Mouse (Mus musculus) hematopoietic stem cell, adult 5-6 weeks (primary cell): Measurements from ENCODE around the gene Rsph14. TPM values are rescaled to one million over a fixed set of nuclear protein-coding genes. Genes with fewer than 3 reads are reported as not detected.
"Not testable (repeated sequence)": the region's sequence is repeated elsewhere in the genome, so short reads cannot be mapped to it uniquely, and the experiment has no call there.

Source experiments
- ATAC-seq, 2 experiments: fragments of 125-278 bp in 1 of 2; replicated peaks in 1 of 2; 2 replicates each; pipeline ENCODE4 v1.8.0; 2016 to 2017; ENCODE audit warnings: inconsistent platforms in 2 of 2, mild to moderate bottlenecking in 2 of 2, moderate number of reproducible peaks in 2 of 2, low read depth in 1 of 2, moderate TSS enrichment in 1 of 2; ENCODE audit not compliant: low FRiP score in 2 of 2, poor library complexity in 2 of 2, severe bottlenecking in 2 of 2, insufficient read depth in 1 of 2, low TSS enrichment in 1 of 2
- total RNA-seq: library from RNA; stranded (forward); fragments of 172-1452, 232-1000 nt; gene quantifications from 2 replicates; pipeline ENCODE4 v1.2.3, GENCODE M21; 2017

Gene Rsph14
- total RNA-seq, 1 experiment from 2014 or later = not detected

DNA sequence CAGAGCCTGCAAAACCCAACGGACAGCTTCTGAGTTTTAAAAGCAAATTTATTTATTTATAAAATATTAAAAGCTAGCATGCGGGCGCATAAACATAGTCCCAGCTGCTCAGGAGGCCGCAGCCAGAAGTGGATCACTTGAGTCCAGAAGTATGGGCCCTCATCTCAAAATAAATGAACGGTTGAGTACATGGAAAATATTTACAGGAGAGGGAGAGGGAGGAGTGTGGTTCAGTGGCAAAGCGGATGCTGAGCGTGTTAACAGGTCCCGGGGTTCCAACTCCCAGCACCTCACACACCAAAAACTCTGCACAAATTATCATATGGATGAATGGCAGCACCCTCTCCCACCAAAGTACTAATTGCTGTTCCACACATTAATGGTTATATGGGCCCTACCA lies 25.9 kb upstream of the Rsph14 start:
- no peak for ATAC-seq

DNA sequence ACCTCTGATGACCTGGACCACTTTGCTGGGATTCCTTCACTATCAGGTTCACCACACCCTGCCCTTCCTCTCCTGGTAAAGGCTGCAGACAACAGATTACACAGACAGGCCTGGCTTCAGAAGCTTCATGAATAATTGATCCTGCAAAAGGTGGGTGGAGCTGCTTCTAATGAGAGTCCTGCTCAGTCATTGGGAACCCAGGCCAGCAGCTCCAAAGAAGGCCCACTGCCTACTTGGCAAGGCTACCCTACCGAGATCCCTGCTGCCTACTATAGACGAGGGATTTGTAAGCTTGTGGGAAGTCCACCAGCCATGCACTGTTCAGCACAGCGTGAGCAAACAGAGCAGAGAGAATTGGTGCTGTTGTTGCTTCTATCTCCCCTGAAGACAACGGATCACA lies 23.9 kb upstream of the Rsph14 start:
- ATAC-seq = no peak

DNA sequence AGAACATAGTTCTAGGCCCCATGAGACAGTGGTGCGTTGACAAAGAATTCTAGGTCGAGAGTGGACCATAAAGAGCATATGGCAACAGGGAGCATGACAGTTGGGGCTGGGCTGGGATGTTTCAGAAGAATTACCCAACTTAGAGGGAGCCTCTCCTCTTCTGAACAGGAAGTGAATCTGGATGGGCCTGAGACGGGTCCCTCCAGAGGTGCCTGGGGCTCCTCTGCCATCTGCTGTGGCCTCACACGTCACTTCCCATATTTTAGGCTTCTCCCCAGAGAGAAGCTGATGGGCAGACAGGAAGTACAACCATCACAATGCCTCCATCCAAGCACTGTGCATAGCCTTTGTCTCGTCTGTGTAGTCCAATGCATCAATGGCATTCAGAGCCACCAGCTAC lies 23.3 kb upstream of the Rsph14 start:
- ATAC-seq = peak; percentile 55 to 56

DNA sequence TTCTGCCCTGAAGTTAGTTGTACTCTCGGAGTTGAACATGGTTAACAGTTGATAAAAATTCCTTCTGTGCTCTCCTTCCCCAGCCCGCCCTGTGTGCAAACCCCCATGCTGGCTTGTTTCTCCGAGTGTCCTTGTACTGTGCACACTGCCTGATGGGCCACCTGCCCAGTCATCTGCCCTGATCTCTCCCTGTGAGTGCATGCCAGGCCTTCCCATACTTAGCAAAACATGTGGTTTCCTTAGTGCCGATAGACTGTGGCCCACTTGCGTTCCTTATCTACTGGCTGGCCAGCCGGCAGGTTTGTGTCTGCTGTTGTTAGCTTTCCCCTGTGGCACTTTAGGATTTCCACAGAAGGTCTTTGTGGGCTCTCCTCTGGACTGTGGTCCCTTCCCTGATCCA lies 21.7 kb upstream of the Rsph14 start:
- ATAC-seq = peak; percentile 18 to 39; a peak in 2 of 4 replicates

DNA sequence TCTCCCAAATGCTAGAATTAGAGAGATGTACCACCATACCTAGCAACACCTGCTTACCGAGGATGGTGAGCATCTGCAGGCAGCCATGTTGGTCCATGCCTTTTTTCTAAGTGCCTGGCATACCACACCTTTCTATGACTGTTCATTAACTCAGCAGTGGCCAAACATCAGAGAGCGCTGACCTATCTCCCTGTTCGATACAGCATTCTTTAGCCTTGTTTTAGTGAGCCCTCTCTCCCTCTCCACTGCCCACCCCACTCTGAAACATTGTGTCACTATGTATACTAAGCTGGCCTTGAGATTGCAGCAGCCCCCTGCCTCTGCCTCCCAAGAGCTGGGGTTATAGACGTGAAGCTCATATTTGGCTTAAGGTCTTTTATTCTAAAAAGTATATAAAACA lies 21.3 kb upstream of the Rsph14 start:
- ATAC-seq = no peak

DNA sequence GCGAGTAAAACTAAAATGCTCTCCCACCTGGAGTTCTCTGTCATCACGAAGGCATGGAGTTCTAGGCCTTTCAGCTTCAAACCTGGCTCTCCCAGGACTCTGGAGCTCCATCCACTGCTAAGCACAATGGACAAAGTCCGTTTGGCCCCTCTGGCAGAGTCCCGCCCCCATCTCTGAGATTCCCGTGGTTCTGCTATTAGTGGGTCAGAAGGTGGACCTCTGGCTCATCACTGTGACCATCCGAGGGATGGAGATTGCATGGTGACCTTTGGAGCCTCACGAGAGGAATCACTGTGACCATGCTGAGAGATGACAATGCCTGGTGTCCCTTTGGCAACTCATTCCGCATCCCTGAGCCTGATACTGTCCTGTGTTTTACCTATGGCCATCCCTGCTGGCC lies 20.5 kb upstream of the Rsph14 start:
- no peak for ATAC-seq

DNA sequence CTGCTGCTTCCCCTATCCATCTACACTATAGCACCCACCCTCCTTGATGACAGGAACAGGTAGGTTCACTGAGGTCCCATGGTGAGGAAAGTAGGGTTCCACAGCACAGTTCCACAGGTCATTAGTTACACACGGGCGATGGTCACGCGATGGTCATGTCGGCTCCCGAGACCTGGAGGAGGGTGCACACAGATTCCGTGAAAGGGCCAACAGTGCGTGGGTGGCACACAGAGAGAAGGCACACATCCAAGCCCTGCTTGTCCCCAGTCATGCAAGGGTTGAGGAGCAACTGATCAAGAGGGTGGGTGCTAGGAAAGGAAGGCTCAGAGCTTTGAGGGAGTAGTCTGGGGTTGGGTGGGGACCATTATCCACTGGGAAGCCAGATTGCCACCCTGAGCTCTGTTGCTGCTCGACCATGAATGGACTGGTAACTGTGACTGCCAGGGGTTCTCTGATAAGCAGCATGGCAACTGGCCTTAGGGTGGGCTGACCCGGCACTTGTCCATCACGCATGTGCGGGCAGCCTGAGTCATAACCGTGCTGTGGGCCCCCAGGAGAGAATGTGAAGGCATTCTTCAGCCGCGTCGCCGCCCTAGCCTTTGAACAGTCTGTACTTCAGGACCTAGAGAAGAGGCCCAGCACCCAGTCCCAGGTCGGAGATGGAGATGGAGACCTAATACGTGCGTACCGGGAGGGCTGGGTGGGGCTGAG lies 19.1 kb upstream of the Rsph14 start:
- no peak for ATAC-seq

DNA sequence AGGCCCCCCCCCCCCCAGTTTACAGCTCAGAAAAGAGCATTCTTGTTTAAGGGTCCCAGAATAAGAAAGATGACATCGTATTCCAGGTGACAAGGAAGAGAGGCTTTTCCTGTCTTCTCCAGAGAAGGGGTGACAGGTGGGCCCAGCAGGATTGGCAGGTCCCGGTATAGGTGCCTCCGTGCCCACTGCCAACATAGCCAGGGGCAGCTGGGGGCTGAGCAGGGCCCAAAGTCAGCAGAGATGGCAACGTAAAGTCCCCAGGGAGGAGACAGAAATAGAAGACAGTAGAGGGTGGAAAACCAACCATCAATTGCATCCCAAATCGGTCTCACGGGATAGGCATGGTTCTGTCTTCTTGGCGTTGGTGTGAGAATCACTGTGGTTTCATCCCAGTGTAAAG lies 16.3 kb upstream of the Rsph14 start:
- ATAC-seq = no peak

DNA sequence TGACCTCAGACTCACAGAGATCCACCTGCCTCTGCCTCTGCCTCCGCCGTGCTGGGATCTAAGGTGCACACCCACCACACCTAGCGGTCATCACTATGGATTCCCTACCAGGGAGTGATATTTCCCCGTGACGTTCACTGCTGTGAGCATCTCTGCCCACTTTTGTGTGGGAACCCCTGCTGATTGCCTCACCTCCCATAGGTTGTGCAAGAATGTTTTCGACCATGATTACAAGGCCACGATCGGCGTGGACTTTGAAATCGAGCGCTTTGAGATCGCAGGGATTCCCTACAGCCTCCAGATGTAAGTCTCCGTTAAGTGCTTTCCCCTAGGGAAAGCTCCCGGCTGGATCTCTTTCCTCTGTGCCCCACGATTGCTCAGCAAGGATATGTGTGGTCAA lies 13.4 kb upstream of the Rsph14 start:
- no peak for ATAC-seq

DNA sequence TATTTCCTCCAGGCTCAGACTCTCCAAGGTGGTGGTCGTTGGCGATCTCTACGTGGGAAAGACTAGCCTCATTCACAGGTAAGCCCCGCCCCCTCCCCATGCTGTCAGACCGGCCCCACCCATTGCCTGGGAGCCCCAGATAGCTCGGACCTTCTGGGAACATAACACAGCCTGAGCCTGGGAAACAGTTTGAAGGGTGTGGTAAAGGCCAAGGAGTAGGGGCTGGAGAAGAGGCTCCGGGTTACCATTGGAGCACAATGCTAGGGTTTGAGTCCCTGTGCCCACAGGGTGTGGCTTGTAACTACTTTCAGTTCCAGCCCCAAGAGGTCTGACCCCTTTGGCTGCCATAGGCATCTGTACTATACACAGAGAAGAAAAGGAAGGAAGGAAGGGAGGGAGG lies 12.1 kb upstream of the Rsph14 start:
- ATAC-seq = no peak

DNA sequence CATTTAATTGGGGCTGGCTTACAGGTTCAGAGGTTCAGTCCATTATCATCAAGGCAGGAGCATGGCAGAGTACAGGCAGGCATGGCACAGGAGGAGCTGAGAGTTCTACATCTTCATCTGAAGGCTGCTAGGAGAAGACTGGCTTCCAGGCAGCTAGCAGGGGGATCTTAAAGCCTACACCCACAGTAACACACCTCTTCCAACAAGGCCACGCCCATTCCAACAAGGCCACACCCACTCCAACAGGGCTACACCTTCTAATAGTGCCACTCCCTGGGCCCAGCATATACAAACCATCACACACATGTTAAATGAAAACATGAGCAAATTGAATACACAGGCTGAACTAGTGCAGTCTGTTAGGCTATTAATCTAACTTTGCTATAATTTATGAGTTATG lies 9.7 kb upstream of the Rsph14 start:
- ATAC-seq = not testable (repeated sequence)

DNA sequence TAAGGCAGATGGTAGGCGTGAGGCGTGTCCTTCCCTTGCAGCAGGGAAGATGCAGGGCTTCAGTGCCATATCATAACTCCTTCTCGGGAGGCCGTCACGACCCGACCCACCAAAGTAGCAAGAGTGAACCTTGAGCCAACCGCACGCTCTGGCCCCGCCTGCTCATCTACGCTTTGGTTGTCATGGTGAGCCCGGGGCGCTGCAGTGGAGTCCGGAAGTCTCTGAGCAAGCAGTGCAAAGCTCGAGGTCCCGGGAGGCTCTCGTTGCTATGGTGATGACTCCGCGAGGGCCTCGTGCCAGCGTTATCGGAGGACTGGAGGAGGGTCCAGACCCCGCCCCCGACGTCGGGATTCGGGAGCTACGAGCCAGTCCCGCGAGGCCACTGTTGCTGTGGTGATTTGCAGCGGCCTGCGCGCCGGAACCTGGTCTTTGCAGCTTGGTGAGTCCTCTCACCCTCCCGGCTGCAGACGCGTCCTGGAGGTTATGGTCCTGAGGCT lies 4.5 kb upstream of the Rsph14 start, which contains the start of gene Rab36:
Gene Rab36 (plus strand): TSS at position 176 of the 497 bp plus-strand sequence.
- ATAC-seq = peak; percentile 96

DNA sequence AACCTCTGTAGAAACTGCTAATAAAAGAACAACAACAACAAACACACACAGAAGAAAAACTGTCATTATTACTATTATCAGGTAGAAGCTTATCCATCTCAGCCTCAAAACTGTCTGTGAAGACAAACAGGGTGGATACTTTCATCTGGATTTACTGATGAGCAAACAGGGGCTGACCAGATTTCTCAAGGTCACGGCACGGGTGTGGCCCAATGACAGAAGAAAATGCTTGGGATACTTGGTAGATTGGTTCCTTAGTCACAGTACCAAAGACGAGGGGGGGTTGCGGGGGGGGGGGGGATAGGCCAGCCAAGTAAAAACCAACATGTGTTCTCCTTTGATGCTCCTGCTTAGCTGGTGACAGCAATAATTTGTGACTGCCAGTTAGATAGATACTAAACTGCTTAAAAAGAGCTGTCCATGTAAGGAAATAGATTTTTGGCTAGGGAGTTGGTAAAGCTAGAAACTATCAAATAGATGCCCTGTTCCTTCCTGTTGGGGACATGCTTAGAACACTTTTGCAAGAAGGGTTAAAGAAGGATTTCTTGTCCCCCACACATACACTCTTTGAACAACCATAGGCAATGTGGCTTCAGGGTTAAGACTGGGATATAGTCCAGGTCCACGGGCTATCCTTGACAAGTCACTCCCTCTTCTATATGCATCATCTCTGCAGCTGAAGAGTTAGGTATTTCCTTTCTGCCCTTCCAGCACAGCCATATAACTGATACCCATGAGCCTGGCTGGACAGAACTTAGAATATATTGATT lies 856 bp downstream of the Rsph14 start:
- no peak for ATAC-seq

DNA sequence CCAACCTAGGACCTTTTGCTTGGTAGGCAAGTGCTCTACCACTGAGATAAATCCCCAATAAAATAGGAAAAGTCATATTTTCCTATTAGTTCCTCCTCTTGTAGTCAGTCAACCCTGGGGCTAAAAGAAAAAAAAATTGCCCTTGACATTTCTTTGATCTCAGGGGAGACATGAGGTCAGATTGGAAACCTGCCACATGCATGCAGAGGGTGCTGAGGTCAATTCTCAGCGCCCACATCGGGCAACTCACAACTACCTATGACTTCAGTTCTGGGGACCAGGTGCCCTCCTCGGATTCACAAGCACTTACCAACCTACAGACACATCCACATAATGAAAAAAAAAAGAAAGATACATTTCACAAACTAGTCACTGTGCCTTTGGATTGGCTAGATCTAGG lies 2.2 kb downstream of the Rsph14 start:
- ATAC-seq = no peak

DNA sequence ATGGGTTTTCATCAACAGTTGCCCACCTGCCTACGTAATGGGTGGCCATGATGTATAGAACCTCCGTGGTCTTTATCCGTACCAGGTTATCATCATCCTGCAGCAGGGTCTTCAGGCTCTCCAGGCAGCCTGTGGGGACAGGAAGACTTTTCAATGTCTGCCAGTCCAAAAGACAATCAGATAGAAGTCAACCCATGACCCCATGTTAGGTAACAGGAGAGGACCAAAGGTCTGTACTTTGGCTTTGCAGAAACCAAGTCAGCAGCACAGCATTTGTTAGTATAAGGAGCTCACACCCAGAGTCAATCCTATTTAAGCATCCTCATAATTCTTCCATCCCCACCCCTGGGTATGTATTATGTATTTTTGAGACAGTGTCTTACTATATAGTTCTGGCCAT lies 2.7 kb downstream of the Rsph14 start:
- no peak for ATAC-seq

DNA sequence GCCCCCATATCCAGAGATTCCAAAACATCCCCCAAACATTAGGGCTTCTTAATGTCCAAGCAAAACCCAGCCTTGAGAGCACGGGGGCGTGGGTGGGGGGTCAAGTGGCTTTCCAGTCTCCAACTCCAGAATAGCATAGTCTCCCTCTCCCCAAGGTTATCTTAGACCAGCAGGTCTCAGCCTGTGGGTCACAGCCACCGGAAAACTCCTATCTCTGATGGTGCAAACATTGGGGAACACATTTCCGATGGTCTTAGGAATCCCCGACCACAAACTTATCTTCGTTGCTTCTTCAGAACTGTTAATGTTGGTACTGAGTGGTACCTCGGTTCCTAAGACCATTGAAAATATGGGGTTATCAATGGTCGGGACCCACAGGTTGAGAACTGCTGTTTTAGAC lies 3.6 kb downstream of the Rsph14 start:
- ATAC-seq = no peak

DNA sequence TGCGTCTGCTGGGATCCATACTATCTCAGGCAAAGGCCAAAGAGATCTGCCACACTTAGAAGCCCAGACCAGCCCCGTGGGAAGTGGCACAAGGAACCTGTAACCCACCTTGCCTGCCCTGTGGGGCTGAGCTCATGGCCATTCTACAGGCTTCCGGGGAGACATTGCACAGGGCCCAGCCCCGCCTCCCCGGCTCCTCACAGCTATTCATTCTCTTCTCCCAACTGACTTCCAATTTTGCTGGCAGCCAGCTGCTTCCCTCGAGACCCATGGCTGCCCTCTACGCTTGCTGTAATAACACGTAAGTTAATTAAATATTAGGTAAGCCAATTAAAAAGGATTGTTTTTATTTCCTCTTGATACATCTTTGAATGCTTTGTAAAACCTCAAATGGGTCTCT lies 5.9 kb downstream of the Rsph14 start:
- ATAC-seq = no peak

DNA sequence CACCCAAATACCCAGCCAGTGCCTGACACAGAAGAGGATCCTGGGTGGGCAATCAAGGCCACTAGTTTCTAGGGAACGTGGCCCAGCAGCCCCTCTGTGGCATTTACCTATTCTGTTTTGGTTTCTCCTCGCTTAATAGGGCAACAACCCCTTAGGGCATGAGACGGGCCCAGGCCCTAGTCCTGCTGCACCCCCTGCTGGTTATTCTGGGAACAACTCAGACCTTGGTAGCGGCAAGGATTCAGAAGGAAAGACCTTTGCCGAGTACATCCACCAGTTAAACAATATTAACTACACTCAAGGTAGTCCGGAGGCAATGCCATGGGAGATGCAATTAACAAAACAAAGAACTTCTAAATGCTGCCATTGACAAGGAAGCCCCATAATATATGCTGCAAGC lies 11.2 kb downstream of the Rsph14 start:
- peak; percentile 76 to 86 for ATAC-seq

DNA sequence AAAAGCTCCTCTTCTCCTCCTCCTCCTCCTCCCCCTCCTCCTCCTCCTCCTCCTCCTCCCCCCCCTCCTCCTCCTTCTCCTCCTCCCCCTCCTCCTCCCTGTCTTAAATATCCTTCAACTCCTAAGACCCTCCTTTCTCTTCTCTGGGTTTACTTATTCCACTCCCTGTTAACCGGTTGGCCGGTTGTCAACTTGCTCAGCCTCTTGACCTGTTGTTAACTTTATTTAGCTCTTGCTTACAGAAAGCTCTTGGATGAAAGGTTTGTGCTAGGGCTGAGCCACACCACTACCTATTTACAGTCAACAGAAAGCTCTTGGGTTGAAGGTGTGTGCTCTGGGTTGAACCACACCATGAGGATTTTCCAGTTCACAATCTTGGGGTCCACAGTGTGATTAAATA lies 12.1 kb downstream of the Rsph14 start:
- no peak for ATAC-seq
